Mouse (Mus musculus) E14TG2a.4 (cell line): ENCODE data around the gene Gm49396.

ENCODE experiments used
- CTCF ChIP-seq: conservative IDR thresholded peaks from 2 replicates; pipeline ENCODE4 v1.5.1; 2014; ENCODE audit warnings: low read length
- NANOG ChIP-seq: IDR thresholded peaks from 2 replicates; pipeline ENCODE4 v1.6.1; 2014; ENCODE audit warnings: borderline replicate concordance, low read length, mixed read lengths
- POU5F1 ChIP-seq: IDR thresholded peaks from 2 replicates; pipeline ENCODE4 v1.6.1; 2014; ENCODE audit warnings: low read length, borderline replicate concordance

GRCm38 (mm10) chr7:30534633-30535577, 28.2 kb upstream of the Gm49396 start, which contains the start of gene Arhgap33:
- TF ChIP-seq CTCF (no peak), POU5F1 (no peak), NANOG (no peak)
